Mouse (Mus musculus): Measurements from ENCODE around the gene Smyd1. TPM values are rescaled to one million over a fixed set of nuclear protein-coding genes. Genes with fewer than 3 reads are reported as not detected.

Gene Smyd1
- total and polyA plus RNA-seq, 3 experiments = 0.16 TPM; not detected in 2

- 0 out of 2 replicates have a peak, but pooled peaks cover 4% of the 10 kb centered on the region for H3K27me3 ChIP-seq (ENCODE audit: insufficient read depth, low read length)
- DNase-seq (ENCODE audit: low spot score) (peak; percentile 20), ATAC-seq (ENCODE audit: extremely low read depth, insufficient number of reproducible peaks, low FRiP score, poor library complexity, severe bottlenecking) (no peak)
- TF ChIP-seq GATA2 (IDR thresholded peaks at IDR 0.05; ENCODE audit: borderline replicate concordance, low read depth, low read length) = no peak
- TF ChIP-seq GATA1 (IDR thresholded peaks at IDR 0.05; ENCODE audit: borderline replicate concordance, low read length) = no peak
- TF ChIP-seq TAL1 (conservative IDR thresholded peaks at IDR 0.05; ENCODE audit: low read depth, low read length) = no peak
- no peak for TF ChIP-seq POLR2AphosphoS5 (IDR thresholded peaks at IDR 0.05; ENCODE audit: insufficient replicate concordance, low read depth, low read length)
- TF ChIP-seq CTCF (IDR thresholded peaks at IDR 0.05; ENCODE audit: low read depth, low read length) = no peak
- no peaks in the 10 kb centered on the region for H3K9me3 ChIP-seq (replicated peaks)
- H3K36me3 ChIP-seq (replicated peaks) = no peaks in the 10 kb centered on the region
- H3K4me3 ChIP-seq (ENCODE audit: low read depth, low read length) = no peak overlapping the region
- H3K4me1 ChIP-seq (ENCODE audit: insufficient read depth, low read depth, low read length) = no peaks in the 10 kb centered on the region
These were observed 155.4 kb downstream of the Smyd1 start for GRCm38 (mm10) chr6:71166551-71167169.

- TF ChIP-seq TAL1 (conservative IDR thresholded peaks at IDR 0.05; ENCODE audit: low read depth, low read length) (no peak), POLR2AphosphoS5 (IDR thresholded peaks at IDR 0.05; ENCODE audit: insufficient replicate concordance, low read depth, low read length) (no peak), CTCF (IDR thresholded peaks at IDR 0.05; ENCODE audit: low read depth, low read length) (no peak), GATA1 (IDR thresholded peaks at IDR 0.05; ENCODE audit: borderline replicate concordance, low read length) (no peak), GATA2 (IDR thresholded peaks at IDR 0.05; ENCODE audit: borderline replicate concordance, low read depth, low read length) (no peak)
- ATAC-seq (ENCODE audit: extremely low read depth, insufficient number of reproducible peaks, low FRiP score, poor library complexity, severe bottlenecking) (no peak), DNase-seq (ENCODE audit: low spot score) (no peak)
- H3K4me1 ChIP-seq (ENCODE audit: insufficient read depth, low read depth, low read length) = no peaks in the 10 kb centered on the region
- H3K36me3 ChIP-seq (replicated peaks) = no peaks in the 10 kb centered on the region
- H3K9me3 ChIP-seq (replicated peaks) = no peaks in the 10 kb centered on the region
- H3K4me3 ChIP-seq (ENCODE audit: low read depth, low read length) = no peak overlapping the region
- H3K27me3 ChIP-seq (ENCODE audit: insufficient read depth, low read length) = peaks cover 10% of the 10 kb centered on the region; the same call in 1 of the 2 replicates
These were observed 157.6 kb downstream of the Smyd1 start for GRCm38 (mm10) chr6:71164394-71164793.

Other genes starting within 250 kb of the Smyd1 start
- not detected in 2 replicates for gene Thnsl2, start 177.8 kb downstream of the Smyd1 start, total RNA-seq (2014; fragmentation: Nextera tagmentation)
- gene Thnsl2, start 177.8 kb downstream of the Smyd1 start, total RNA-seq (2017) = not detected in 2 replicates
- not detected in 2 replicates for gene Thnsl2, start 177.8 kb downstream of the Smyd1 start, polyA plus RNA-seq (2012)
- gene Fabp1, start 122.4 kb downstream of the Smyd1 start, total RNA-seq (2014; fragmentation: Nextera tagmentation) = not detected in 2 replicates
- gene Fabp1, start 122.4 kb downstream of the Smyd1 start, total RNA-seq (2017) = not detected in 2 replicates
- gene Fabp1, start 122.4 kb downstream of the Smyd1 start, polyA plus RNA-seq (2012) = not detected in 2 replicates
- 85.5 and 90.2 TPM in 2 replicates for gene Krcc1, start 50.6 kb downstream of the Smyd1 start, total RNA-seq (2014; fragmentation: Nextera tagmentation)
- 113 and 123 TPM in 2 replicates for gene Krcc1, start 50.6 kb downstream of the Smyd1 start, total RNA-seq (2017)
- 50.1 and 64.3 TPM in 2 replicates for gene Krcc1, start 50.6 kb downstream of the Smyd1 start, polyA plus RNA-seq (2012)
- not detected in 2 replicates for gene Cd8b1, start 555 bp upstream of the Smyd1 start, total RNA-seq (2014; fragmentation: Nextera tagmentation)
- 0.11 and 0.23 TPM in 2 replicates for gene Cd8b1, start 555 bp upstream of the Smyd1 start, total RNA-seq (2017)
- not detected in 2 replicates for gene Cd8b1, start 555 bp upstream of the Smyd1 start, polyA plus RNA-seq (2012)
- not detected in 2 replicates for gene Cd8a, start 51.2 kb upstream of the Smyd1 start, total RNA-seq (2014; fragmentation: Nextera tagmentation)
- 0.12 and 0.22 TPM in 2 replicates for gene Cd8a, start 51.2 kb upstream of the Smyd1 start, total RNA-seq (2017)
- gene Cd8a, start 51.2 kb upstream of the Smyd1 start, polyA plus RNA-seq (2012) = not detected in 2 replicates
- 89.4 and 90.3 TPM in 2 replicates for gene Rmnd5a, start 118.4 kb upstream of the Smyd1 start, total RNA-seq (2014; fragmentation: Nextera tagmentation)
- 51.9 and 65.9 TPM in 2 replicates for gene Rmnd5a, start 118.4 kb upstream of the Smyd1 start, total RNA-seq (2017)
- 7.4 and 7.8 TPM in 2 replicates for gene Rmnd5a, start 118.4 kb upstream of the Smyd1 start, polyA plus RNA-seq (2012)
- 14.2 and 15.0 TPM in 2 replicates for gene Rnf103, start 171.7 kb upstream of the Smyd1 start, total RNA-seq (2014; fragmentation: Nextera tagmentation)
- 15.0 and 18.3 TPM in 2 replicates for gene Rnf103, start 171.7 kb upstream of the Smyd1 start, total RNA-seq (2017)
- 7.3 and 9.7 TPM in 2 replicates for gene Rnf103, start 171.7 kb upstream of the Smyd1 start, polyA plus RNA-seq (2012)
- gene Chmp3, start 221.6 kb upstream of the Smyd1 start, total RNA-seq (2014; fragmentation: Nextera tagmentation) = 27.7 and 30.0 TPM in 2 replicates
- 87.1 and 101 TPM in 2 replicates for gene Chmp3, start 221.6 kb upstream of the Smyd1 start, total RNA-seq (2017)
- 14.7 and 25.6 TPM in 2 replicates for gene Chmp3, start 221.6 kb upstream of the Smyd1 start, polyA plus RNA-seq (2012)

Data from G1E (cell line).